Mouse (Mus musculus) frontal cortex, postnatal 14 days (tissue): ENCODE results near the gene Aaed1.
A peak's percentile ranks its signal among the peaks of the same experiment; 100 is the strongest.

Experiments used
- DNase-seq, 2 experiments: peaks; one replicate each; pipeline ENCODE4 v3.0.0; 2022; ENCODE audit warnings: low spot score in 2 of 2

Aaed1 gene

GRCm38 (mm10) chr13:64312024-64312915 is at the start of gene Aaed1:
TSS of gene Aaed1 (minus strand) at chr13:64312710.
- peak; percentile 80 to 83 for DNase-seq

GRCm38 (mm10) chr13:64362139-64362538 is 49.6 kb upstream of the Aaed1 start:
- no peak for DNase-seq

GRCm38 (mm10) chr13:64361020-64361419 is 48.5 kb upstream of the Aaed1 start:
- DNase-seq = no peak

- DNase-seq = no peak
Observed at GRCm38 (mm10) chr13:64359702-64360101, 47.2 kb upstream of the Aaed1 start.

- DNase-seq = no peak
Observed at GRCm38 (mm10) chr13:64358476-64358875, 46.0 kb upstream of the Aaed1 start.

- no peak for DNase-seq
Observed at GRCm38 (mm10) chr13:64357389-64357788, 44.9 kb upstream of the Aaed1 start.

GRCm38 (mm10) chr13:64349474-64349873 is 37.0 kb upstream of the Aaed1 start:
- no peak for DNase-seq

GRCm38 (mm10) chr13:64344082-64344501 is 31.6 kb upstream of the Aaed1 start:
- peak; percentile 8 to 11 for DNase-seq

- DNase-seq = no peak
Observed at GRCm38 (mm10) chr13:64343598-64343997, 31.1 kb upstream of the Aaed1 start.

GRCm38 (mm10) chr13:64335546-64336132 is 23.1 kb upstream of the Aaed1 start:
- no peak for DNase-seq

- no peak for DNase-seq
Observed at GRCm38 (mm10) chr13:64333102-64333501, 20.6 kb upstream of the Aaed1 start.

- no peak for DNase-seq
Observed at GRCm38 (mm10) chr13:64332321-64332720, 19.8 kb upstream of the Aaed1 start.

- DNase-seq = no peak
Observed at GRCm38 (mm10) chr13:64322561-64323281, 10.2 kb upstream of the Aaed1 start.

- DNase-seq = no peak
Observed at GRCm38 (mm10) chr13:64320334-64320733, 7.8 kb upstream of the Aaed1 start.

- DNase-seq = no peak
Observed at GRCm38 (mm10) chr13:64319782-64320181, 7.3 kb upstream of the Aaed1 start.

- DNase-seq = no peak
Observed at GRCm38 (mm10) chr13:64318355-64318754, 5.8 kb upstream of the Aaed1 start.

- no peak for DNase-seq
Observed at GRCm38 (mm10) chr13:64315483-64316050, 3.1 kb upstream of the Aaed1 start.

- no peak for DNase-seq
Observed at GRCm38 (mm10) chr13:64314041-64314440, 1.5 kb upstream of the Aaed1 start.

GRCm38 (mm10) chr13:64312916-64313289 is 393 bp upstream of the Aaed1 start:
- DNase-seq = no peak

GRCm38 (mm10) chr13:64311266-64311665 is 1.2 kb downstream of the Aaed1 start:
- no peak for DNase-seq

- DNase-seq = no peak
Observed at GRCm38 (mm10) chr13:64310585-64310984, 1.9 kb downstream of the Aaed1 start.

GRCm38 (mm10) chr13:64309842-64310241 is 2.7 kb downstream of the Aaed1 start:
- DNase-seq = no peak
